Mouse (Mus musculus): ENCODE measurements around the gene Adarb2.

Adarb2 gene

GRCm38 (mm10) chr13:8479970-8480369 lies 277.3 kb downstream of the Adarb2 start:
- ATAC-seq (ENCODE audit: insufficient number of reproducible peaks, low FRiP score, low TSS enrichment): no peak

- no peak for ATAC-seq (ENCODE audit: insufficient number of reproducible peaks, low FRiP score, low TSS enrichment)
These were observed 278.7 kb downstream of the Adarb2 start for GRCm38 (mm10) chr13:8481347-8481746.

GRCm38 (mm10) chr13:8484592-8485272 lies 282.1 kb downstream of the Adarb2 start:
- ATAC-seq (ENCODE audit: insufficient number of reproducible peaks, low FRiP score, low TSS enrichment): no peak

GRCm38 (mm10) chr13:8487756-8488434 lies 285.2 kb downstream of the Adarb2 start:
- ATAC-seq (ENCODE audit: insufficient number of reproducible peaks, low FRiP score, low TSS enrichment): no peak

- no peak for ATAC-seq (ENCODE audit: insufficient number of reproducible peaks, low FRiP score, low TSS enrichment)
These were observed 290.7 kb downstream of the Adarb2 start for GRCm38 (mm10) chr13:8493363-8493762.

- no peak for ATAC-seq (ENCODE audit: insufficient number of reproducible peaks, low FRiP score, low TSS enrichment)
These were observed 296.9 kb downstream of the Adarb2 start for GRCm38 (mm10) chr13:8499551-8499950.

- ATAC-seq (ENCODE audit: insufficient number of reproducible peaks, low FRiP score, low TSS enrichment): no peak
These were observed 308.6 kb downstream of the Adarb2 start for GRCm38 (mm10) chr13:8511069-8511817.

GRCm38 (mm10) chr13:8515979-8516715 lies 313.5 kb downstream of the Adarb2 start:
- ATAC-seq (ENCODE audit: insufficient number of reproducible peaks, low FRiP score, low TSS enrichment): no peak

- no peak for ATAC-seq (ENCODE audit: insufficient number of reproducible peaks, low FRiP score, low TSS enrichment)
These were observed 316.5 kb downstream of the Adarb2 start for GRCm38 (mm10) chr13:8519204-8519603.

- no peak for ATAC-seq (ENCODE audit: insufficient number of reproducible peaks, low FRiP score, low TSS enrichment)
These were observed 323.3 kb downstream of the Adarb2 start for GRCm38 (mm10) chr13:8525748-8526631.

- ATAC-seq (ENCODE audit: insufficient number of reproducible peaks, low FRiP score, low TSS enrichment): no peak
These were observed 331.8 kb downstream of the Adarb2 start for GRCm38 (mm10) chr13:8534265-8535113.

- ATAC-seq (ENCODE audit: insufficient number of reproducible peaks, low FRiP score, low TSS enrichment): no peak
These were observed 335.8 kb downstream of the Adarb2 start for GRCm38 (mm10) chr13:8538481-8538880.

- ATAC-seq (ENCODE audit: insufficient number of reproducible peaks, low FRiP score, low TSS enrichment): no peak
These were observed 336.2 kb downstream of the Adarb2 start for GRCm38 (mm10) chr13:8538896-8539295.

- ATAC-seq (ENCODE audit: insufficient number of reproducible peaks, low FRiP score, low TSS enrichment): no peak
These were observed 340.0 kb downstream of the Adarb2 start for GRCm38 (mm10) chr13:8542684-8543083.

- peak; percentile 59 for ATAC-seq (ENCODE audit: insufficient number of reproducible peaks, low FRiP score, low TSS enrichment)
These were observed 349.6 kb downstream of the Adarb2 start for GRCm38 (mm10) chr13:8552242-8552641.

GRCm38 (mm10) chr13:8557784-8558183 lies 355.1 kb downstream of the Adarb2 start:
- no peak for ATAC-seq (ENCODE audit: insufficient number of reproducible peaks, low FRiP score, low TSS enrichment)

GRCm38 (mm10) chr13:8560485-8560884 lies 357.8 kb downstream of the Adarb2 start:
- no peak for ATAC-seq (ENCODE audit: insufficient number of reproducible peaks, low FRiP score, low TSS enrichment)

- ATAC-seq (ENCODE audit: insufficient number of reproducible peaks, low FRiP score, low TSS enrichment): no peak
These were observed 360.5 kb downstream of the Adarb2 start for GRCm38 (mm10) chr13:8563161-8563560.

Measured in cerebellum, adult (tissue).